Comparison of ENCODE assay signal across 15 mouse cellular contexts in the genomic region with DNA sequence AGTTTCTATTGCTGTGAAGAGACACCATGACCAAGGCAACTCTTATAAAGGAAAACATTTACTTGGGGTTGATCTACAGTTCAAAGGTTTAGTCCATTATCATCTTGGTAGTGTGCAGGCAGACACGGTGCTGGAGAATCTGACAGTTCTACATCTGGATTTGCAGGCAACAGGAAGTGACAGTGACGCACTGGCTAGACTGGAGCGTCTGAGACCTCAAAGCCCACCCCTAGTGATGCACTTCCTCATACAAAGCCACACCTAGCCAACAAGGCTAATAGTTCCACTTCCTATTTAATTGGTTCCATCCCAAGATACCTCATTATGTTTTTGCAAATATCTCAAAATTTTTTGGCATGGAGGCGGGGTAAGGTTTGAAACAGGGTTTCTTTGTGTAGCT. TPM values are rescaled to one million over a fixed set of nuclear protein-coding genes. Genes with fewer than 3 reads are reported as not detected.
DNase-seq lines count a peak whose midpoint lies in the region; ATAC-seq and TF ChIP-seq lines count a peak whose summit lies in the region.
"Had no signal": no experiment of that assay in that cellular context is flagged by ENCODE, and none has a peak within 500 bp of the region (broad histone marks: within the 10 kb centered on the region; RNA-seq: fewer than 3 reads in every experiment).

No protein-coding gene starts in this region.

- intact Hi-C loops in heart, adult 2 months (cut with DNase I), result no loop called here

- no peak for TF ChIP-seq EP300 in MEL (IDR thresholded peaks at IDR 0.05; ENCODE audit: low read depth in 1 of 2, low read length in 2 of 2)
- TF ChIP-seq EP300 in heart, adult 2 months (IDR thresholded peaks at IDR 0.05; ENCODE audit: insufficient read depth, low read depth, low read length), result no peak

- no peaks in the 10 kb centered on the region for H3K4me1 ChIP-seq in liver, adult 2 months (ENCODE audit: control insufficient read depth, insufficient read depth, low read length)
- no peaks in the 10 kb centered on the region for H3K4me1 ChIP-seq in MEL (ENCODE audit: control insufficient read depth in 1 of 2, insufficient read depth in 2 of 2, low read length in 2 of 2)
- H3K4me1 ChIP-seq in heart, adult 2 months (ENCODE audit: control insufficient read depth, insufficient read depth, low read length), result no peaks in the 10 kb centered on the region
- H3K4me1 ChIP-seq: embryonic facial prominence, embryonic 13.5 days; liver, embryonic 13.5 days had no signal

- no peaks in the 10 kb centered on the region for H3K9me3 ChIP-seq in MEL (replicated peaks; ENCODE audit: insufficient read depth, low read length)
- H3K9me3 ChIP-seq: embryonic facial prominence, embryonic 13.5 days; liver, embryonic 13.5 days had no signal

- TF ChIP-seq POLR2A in liver, adult 2 months (IDR thresholded peaks at IDR 0.05; ENCODE audit: extremely low read depth, insufficient read depth, low read length), result no peak
- no peak for TF ChIP-seq POLR2A in MEL (IDR thresholded peaks at IDR 0.05; ENCODE audit: control insufficient read depth in 1 of 2, insufficient read depth in 1 of 2, low read depth in 1 of 2, low read length in 2 of 2, poor library complexity in 1 of 2)
- TF ChIP-seq POLR2A in heart, adult 2 months (IDR thresholded peaks at IDR 0.05; ENCODE audit: insufficient read depth, low read depth, low read length), result no peak

- peak; percentile 97 for ATAC-seq in megakaryocyte, adult 5-6 weeks (ENCODE audit: poor library complexity, severe bottlenecking)
- ATAC-seq: intestine, embryonic 16.5 days had no signal

- WGBS in liver, adult 2 months, result 70% methylated on average over 4 of the region's 4 CpGs
- 51% methylated on average over 4 of the region's 4 CpGs for WGBS in heart, adult 2 months

- H3K9ac ChIP-seq in liver, adult 2 months (ENCODE audit: low read depth, low read length), result no peak overlapping the region
- no peak overlapping the region for H3K9ac ChIP-seq in MEL (ENCODE audit: control insufficient read depth, low read depth, low read length, poor library complexity, severe bottlenecking)
- no peak overlapping the region for H3K9ac ChIP-seq in heart, adult 2 months (ENCODE audit: low read depth, low read length)
- H3K9ac ChIP-seq: embryonic facial prominence, embryonic 13.5 days; liver, embryonic 13.5 days had no signal

- H3K27me3 ChIP-seq in liver, adult 2 months (ENCODE audit: control insufficient read depth, insufficient read depth, low read length), result no peaks in the 10 kb centered on the region
- H3K27me3 ChIP-seq in MEL (ENCODE audit: control insufficient read depth in 1 of 2, insufficient read depth in 2 of 2, low read length in 2 of 2), result no peaks in the 10 kb centered on the region
- H3K27me3 ChIP-seq in heart, adult 2 months (ENCODE audit: control insufficient read depth, insufficient read depth, low read length), result no peaks in the 10 kb centered on the region
- H3K27me3 ChIP-seq: embryonic facial prominence, embryonic 13.5 days; liver, embryonic 13.5 days; megakaryocyte, embryonic 14.5 days had no signal

- peaks cover 18% of the 10 kb centered on the region; the same call in 1 of the 2 replicates for H3K36me3 ChIP-seq in liver, adult 2 months (ENCODE audit: control insufficient read depth, insufficient read depth, low read length)
- H3K36me3 ChIP-seq in MEL (ENCODE audit: control insufficient read depth in 1 of 2, insufficient read depth in 2 of 2, low read length in 2 of 2), result no peaks in the 10 kb centered on the region
- H3K36me3 ChIP-seq in heart, adult 2 months (ENCODE audit: control insufficient read depth, insufficient read depth, low read length), result peaks cover 2% of the 10 kb centered on the region; the same call in 1 of the 2 replicates
- H3K36me3 ChIP-seq: liver, embryonic 13.5 days had no signal

- no peak overlapping the region for H3K27ac ChIP-seq in liver, adult 2 months (replicated peaks; ENCODE audit: insufficient read depth, low read depth, low read length)
- no peak overlapping the region for H3K27ac ChIP-seq in MEL (ENCODE audit: control insufficient read depth, low read depth, low read length)
- H3K27ac ChIP-seq in heart, adult 2 months, result no peak overlapping the region
- H3K27ac ChIP-seq: embryonic facial prominence, embryonic 13.5 days; liver, embryonic 13.5 days had no signal

- no peak for TF ChIP-seq RAD21 in MEL (IDR thresholded peaks at IDR 0.05; ENCODE audit: low read depth, low read length)

- DNase-seq in liver, adult 2 months (ENCODE audit: extremely low read depth, low read depth, low spot score), result peak; percentile 25
- DNase-seq in liver, result no peak
- peak; percentile 63 for DNase-seq in 416B (ENCODE audit: low read depth)
- DNase-seq in MEL (ENCODE audit: low read depth, low spot score), result peak; percentile 37
- no peak for DNase-seq in heart, adult 2 months
- no peak for DNase-seq in spleen, adult 18-20 months
- DNase-seq in cerebellum, adult 8-10 months, result no peak
- DNase-seq: cerebellum, adult 11-12 months; gastrocnemius, postnatal 25 days; kidney, postnatal 10 days; liver, embryonic 13.5 days had no signal

- H3K79me2 ChIP-seq in liver, adult 2 months (ENCODE audit: control insufficient read depth, insufficient read depth, low read length), result no peaks in the 10 kb centered on the region
- H3K79me2 ChIP-seq in MEL (ENCODE audit: control insufficient read depth, insufficient read depth, low read length, poor library complexity), result no peaks in the 10 kb centered on the region
- no peaks in the 10 kb centered on the region for H3K79me2 ChIP-seq in heart, adult 2 months (replicated peaks; ENCODE audit: control insufficient read depth, insufficient read depth, low read length)

- H3K4me3 ChIP-seq in liver, adult 2 months (ENCODE audit: insufficient read depth, low read depth, low read length), result no peak overlapping the region
- no peak overlapping the region for H3K4me3 ChIP-seq in MEL (ENCODE audit: control insufficient read depth in 1 of 2, insufficient read depth in 1 of 2, low read depth in 2 of 2, low read length in 2 of 2)
- no peak overlapping the region for H3K4me3 ChIP-seq in heart, adult 2 months
- H3K4me3 ChIP-seq: embryonic facial prominence, embryonic 13.5 days; liver, embryonic 13.5 days; megakaryocyte, embryonic 14.5 days had no signal

- no peak for TF ChIP-seq CTCF in liver, adult 2 months (IDR thresholded peaks at IDR 0.05; ENCODE audit: low read depth, low read length)
- no peak for TF ChIP-seq CTCF in MEL (IDR thresholded peaks at IDR 0.05 in 2 of 3, conservative IDR thresholded peaks at IDR 0.05 in 1 of 3; ENCODE audit: control insufficient read depth in 1 of 3, insufficient read depth in 1 of 3, low read depth in 2 of 3, low read length in 3 of 3, poor library complexity in 1 of 3, severe bottlenecking in 1 of 3)
- no peak for TF ChIP-seq CTCF in heart, adult 2 months (IDR thresholded peaks at IDR 0.05)

TF ChIP-seq in MEL, 35 proteins besides CTCF, POLR2A, EP300 and RAD21:
- TF ChIP-seq JUND (IDR thresholded peaks at IDR 0.05; ENCODE audit: low read depth, low read length), result no peak
- TF ChIP-seq TBP (IDR thresholded peaks at IDR 0.05; ENCODE audit: low read depth, low read length), result no peak
- TF ChIP-seq BHLHE40 (IDR thresholded peaks at IDR 0.05; ENCODE audit: borderline replicate concordance, low read depth, low read length), result no peak
- no peak for TF ChIP-seq ZC3H11A (IDR thresholded peaks at IDR 0.05; ENCODE audit: low read depth, low read length)
- TF ChIP-seq ZKSCAN1 (IDR thresholded peaks at IDR 0.05; ENCODE audit: low read depth, low read length), result no peak
- no peak for TF ChIP-seq TCF12 (IDR thresholded peaks at IDR 0.05; ENCODE audit: low read depth, low read length)
- TF ChIP-seq SMC3 (IDR thresholded peaks at IDR 0.05; ENCODE audit: low read depth, low read length), result no peak
- TF ChIP-seq HCFC1 (IDR thresholded peaks at IDR 0.05; ENCODE audit: low read depth, low read length), result no peak
- TF ChIP-seq ETS1 (IDR thresholded peaks at IDR 0.05; ENCODE audit: low read depth, low read length), result no peak
- TF ChIP-seq MAZ (IDR thresholded peaks at IDR 0.05; ENCODE audit: low read depth, low read length), result no peak
- no peak for TF ChIP-seq USF2 (IDR thresholded peaks at IDR 0.05; ENCODE audit: borderline replicate concordance in 1 of 2, insufficient read depth in 1 of 2, low read depth in 1 of 2, low read length in 2 of 2)
- no peak for TF ChIP-seq E2F4 (IDR thresholded peaks at IDR 0.05; ENCODE audit: borderline replicate concordance, low read depth, low read length)
- TF ChIP-seq NELFE (IDR thresholded peaks at IDR 0.05; ENCODE audit: low read depth, low read length), result no peak
- TF ChIP-seq MEF2A (IDR thresholded peaks at IDR 0.05; ENCODE audit: extremely low read depth, insufficient replicate concordance, low read depth, low read length, poor library complexity, severe bottlenecking), result no peak
- TF ChIP-seq USF1 (IDR thresholded peaks at IDR 0.05; ENCODE audit: low read depth, low read length), result no peak
- TF ChIP-seq MYB (IDR thresholded peaks at IDR 0.05; ENCODE audit: low read depth, low read length), result no peak
- TF ChIP-seq RCOR1 (IDR thresholded peaks at IDR 0.05; ENCODE audit: low read depth, low read length), result no peak

RNA-seq across cellular contexts. Expression of a gene that starts 25.6 kb away (rescaled TPM):
- total RNA-seq in liver, adult 2 months (2014; rRNA removed), result 4.7 and 5.5 TPM in 2 replicates
- polyA plus RNA-seq in liver, adult 2 months (2012; rRNA removed), result 0.36 and 0.65 TPM in 2 replicates
- total RNA-seq in MEL (2012; rRNA removed), result 5.5 and 5.8 TPM in 2 replicates
- polyA plus RNA-seq in MEL (2012; ENCODE audit: insufficient read depth in 1 of 2, insufficient read length in 2 of 2, low read depth in 1 of 2, low replicate concordance in 2 of 2, missing spikeins in 1 of 2), result 1 to 10 TPM in 1 of 2 experiments, not detected in 1; 6.4 TPM
- 60.7 and 77.1 TPM in 2 replicates for total RNA-seq in megakaryocyte, adult 5-6 weeks (2015)
- 74.1 and 81.9 TPM in 2 replicates for total RNA-seq in megakaryocyte, adult 5-6 weeks (2017)
- 1 to 10 TPM; 6.9 to 7.3 TPM for total RNA-seq in heart, adult 2 months (2021)
- 1.8 and 2.3 TPM in 2 replicates for polyA plus RNA-seq in heart, adult 2 months (2012; rRNA removed)

Comparison
In these comparisons a context has a peak if more than half of its experiments do, and no peak if none do; other contexts are left out.
1. DNase-seq: peak in liver, adult 2 months (single experiment), 416B (single experiment) and MEL (single experiment); none in liver (single experiment), heart, adult 2 months (0 of 2), spleen, adult 18-20 months (0 of 2) and cerebellum, adult 8-10 months (single experiment).